Mouse (Mus musculus): ENCODE measurements around the gene Fis1.

Gene Fis1

GRCm38 (mm10) chr5:136970703-136971102, 17.6 kb downstream of the Fis1 start:
- DNase-seq (ENCODE audit: low read depth), result peak; percentile 73

- DNase-seq (ENCODE audit: low read depth), result no peak
These were observed 20.6 kb downstream of the Fis1 start for GRCm38 (mm10) chr5:136973670-136974069.

- no peak for DNase-seq (ENCODE audit: low read depth)
These were observed 24.7 kb downstream of the Fis1 start for GRCm38 (mm10) chr5:136977769-136978168.

- no peak for DNase-seq (ENCODE audit: low read depth)
These were observed 26.7 kb downstream of the Fis1 start for GRCm38 (mm10) chr5:136979762-136980161.

GRCm38 (mm10) chr5:136980974-136981373, 27.9 kb downstream of the Fis1 start:
- no peak for DNase-seq (ENCODE audit: low read depth)

- DNase-seq (ENCODE audit: low read depth), result no peak
These were observed 29.4 kb downstream of the Fis1 start for GRCm38 (mm10) chr5:136982338-136982930.

GRCm38 (mm10) chr5:136984828-136985227, 31.8 kb downstream of the Fis1 start:
- no peak for DNase-seq (ENCODE audit: low read depth)

- DNase-seq (ENCODE audit: low read depth), result peak; percentile 99
These were observed 33.6 kb downstream of the Fis1 start, which contains the start of gene Plod3 for GRCm38 (mm10) chr5:136986695-136987137. Plod3 (plus strand) TSS chr5:136987019.

- peak; percentile 68 for DNase-seq (ENCODE audit: low read depth)
These were observed 34.3 kb downstream of the Fis1 start for GRCm38 (mm10) chr5:136987138-136987933.

- no peak for DNase-seq (ENCODE audit: low read depth)
These were observed 34.8 kb downstream of the Fis1 start, which contains the start of gene Znhit1 for GRCm38 (mm10) chr5:136987934-136988271. Znhit1 (minus strand) TSS chr5:136988021.

- DNase-seq (ENCODE audit: low read depth), result no peak
These were observed 35.3 kb downstream of the Fis1 start for GRCm38 (mm10) chr5:136988420-136988819.

- DNase-seq (ENCODE audit: low read depth), result no peak
These were observed 36.7 kb downstream of the Fis1 start for GRCm38 (mm10) chr5:136989801-136990200.

- DNase-seq (ENCODE audit: low read depth), result no peak
These were observed 46.4 kb downstream of the Fis1 start for GRCm38 (mm10) chr5:136999449-136999848.

GRCm38 (mm10) chr5:137000612-137001011, 47.5 kb downstream of the Fis1 start:
- no peak for DNase-seq (ENCODE audit: low read depth)

GRCm38 (mm10) chr5:137007276-137007675, 54.2 kb downstream of the Fis1 start:
- DNase-seq (ENCODE audit: low read depth), result no peak

- DNase-seq (ENCODE audit: low read depth), result no peak
These were observed 56.9 kb downstream of the Fis1 start for GRCm38 (mm10) chr5:137009988-137010387.

- no peak for DNase-seq (ENCODE audit: low read depth)
These were observed 59.4 kb downstream of the Fis1 start for GRCm38 (mm10) chr5:137012401-137012950.
